Mouse (Mus musculus) G1E (cell line): ENCODE data around the gene Ccna2. TPM values are rescaled to one million over a fixed set of nuclear protein-coding genes. Genes with fewer than 3 reads are reported as not detected.

Experiments
- ATAC-seq: 2 replicates; pipeline ENCODE4 v1.8.0; 2016; ENCODE audit warnings: mild to moderate bottlenecking; ENCODE audit not compliant: insufficient number of reproducible peaks, poor library complexity, low FRiP score, severe bottlenecking; ENCODE audit errors: extremely low read depth
- DNase-seq: peaks from one replicate; pipeline ENCODE4 v3.0.0; 2012; ENCODE audit warnings: low spot score
- H3K27me3 ChIP-seq: 2 replicates; pipeline ENCODE4 v1.6.1; 2012; ENCODE audit warnings: mild to moderate bottlenecking, low read length, inconsistent platforms; ENCODE audit not compliant: insufficient read depth
- H3K36me3 ChIP-seq: replicated peaks from 2 replicates; pipeline ENCODE3; 2012; ENCODE audit warnings: mild to moderate bottlenecking, inconsistent platforms
- H3K4me1 ChIP-seq: 2 replicates; pipeline ENCODE4 v1.6.1; 2012; ENCODE audit warnings: low read depth, low read length, inconsistent platforms, mixed read lengths; ENCODE audit not compliant: insufficient read depth
- H3K4me3 ChIP-seq: 2 replicates; pipeline ENCODE4 v1.5.1; 2012; ENCODE audit warnings: low read depth, mild to moderate bottlenecking, inconsistent platforms, low read length, moderate library complexity, mixed read lengths
- H3K9me3 ChIP-seq: replicated peaks from 2 replicates; pipeline ENCODE4 v1.6.1; 2012; ENCODE audit warnings: inconsistent platforms
- CTCF ChIP-seq: IDR thresholded peaks from 2 replicates; pipeline ENCODE4 v1.5.1; 2012; ENCODE audit warnings: low read depth, low read length, inconsistent platforms, mixed read lengths
- GATA1 ChIP-seq: IDR thresholded peaks from 2 replicates; pipeline ENCODE4 v1.6.1; 2012; ENCODE audit warnings: borderline replicate concordance, low read length, inconsistent platforms, mixed read lengths
- GATA2 ChIP-seq: IDR thresholded peaks from 2 replicates; pipeline ENCODE4 v1.6.1; 2012; ENCODE audit warnings: low read depth, low read length, inconsistent platforms, borderline replicate concordance
- POLR2AphosphoS5 ChIP-seq: IDR thresholded peaks from 2 replicates; pipeline ENCODE4 v1.6.1; 2012; ENCODE audit warnings: low read depth, low read length, inconsistent platforms; ENCODE audit not compliant: insufficient replicate concordance
- TAL1 ChIP-seq: conservative IDR thresholded peaks from 2 replicates; pipeline ENCODE4 v1.6.1; 2012; ENCODE audit warnings: low read depth, low read length, inconsistent platforms, mixed read lengths
- polyA plus RNA-seq: library from polyadenylated mRNA; stranded (reverse); fragments of >175 nt; gene quantifications from 2 replicates; pipeline ENCODE4 v1.2.3, GENCODE M21; 2012
- total RNA-seq, 2 experiments: library from RNA; stranded (forward) in 1 of 2; stranded (reverse) in 1 of 2; fragments of 200-1000 nt in 1 of 2; fragments of >200 nt in 1 of 2; fragmentation: Nextera tagmentation in 1 of 2; gene quantifications; 2 replicates each; pipeline ENCODE4 v1.2.3; 2014 to 2017

The Ccna2 gene
- total and polyA plus RNA-seq, 3 experiments = 189 to 410 (median 238) TPM

DNA sequence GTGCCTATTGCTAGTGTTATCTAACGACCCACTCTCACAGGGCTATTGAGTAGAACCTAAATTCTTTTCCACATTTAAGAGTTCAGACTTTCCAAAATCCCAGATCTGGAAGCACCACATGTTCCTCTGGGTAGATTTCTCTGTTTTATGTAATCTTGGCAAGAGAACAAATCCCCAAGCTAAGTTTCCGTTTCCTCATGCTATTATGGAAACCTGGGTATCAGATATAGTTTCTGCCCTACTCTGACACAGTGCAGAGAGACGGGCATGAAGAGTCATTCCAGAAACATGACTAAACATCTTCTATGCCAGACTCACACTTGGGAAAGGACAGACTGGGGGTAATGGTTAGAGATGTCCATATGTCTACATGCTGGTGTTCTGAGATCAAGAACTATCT, 47.5 kb downstream of the Ccna2 start:
- no peaks in the 10 kb centered on the region for H3K9me3 ChIP-seq
- H3K4me1 ChIP-seq = no peaks in the 10 kb centered on the region
- ATAC-seq (no peak), DNase-seq (no peak)
- peaks cover 41% of the 10 kb centered on the region for H3K27me3 ChIP-seq
- TF ChIP-seq CTCF (no peak), GATA1 (no peak), GATA2 (no peak), TAL1 (no peak), POLR2AphosphoS5 (no peak)
- no peak overlapping the region for H3K4me3 ChIP-seq
- no peaks in the 10 kb centered on the region for H3K36me3 ChIP-seq

- H3K9me3 ChIP-seq = no peaks in the 10 kb centered on the region
- no peaks in the 10 kb centered on the region for H3K36me3 ChIP-seq
- ATAC-seq = no peak
- peaks cover 41% of the 10 kb centered on the region for H3K27me3 ChIP-seq
- DNase-seq = no peak
- TF ChIP-seq GATA2 = no peak
- no peak for TF ChIP-seq CTCF
- no peak for TF ChIP-seq TAL1
- TF ChIP-seq GATA1 = no peak
- TF ChIP-seq POLR2AphosphoS5 = no peak
- no peak overlapping the region for H3K4me3 ChIP-seq
- no peaks in the 10 kb centered on the region for H3K4me1 ChIP-seq
These were observed 49.8 kb downstream of the Ccna2 start for GRCm38 (mm10) chr3:36522137-36522536.

- DNase-seq (no peak), ATAC-seq (no peak)
- no peaks in the 10 kb centered on the region for H3K4me1 ChIP-seq
- no peaks in the 10 kb centered on the region for H3K36me3 ChIP-seq
- no peaks in the 10 kb centered on the region for H3K9me3 ChIP-seq
- TF ChIP-seq CTCF = no peak
- no peak for TF ChIP-seq GATA2
- TF ChIP-seq TAL1 = no peak
- TF ChIP-seq POLR2AphosphoS5 = no peak
- no peak for TF ChIP-seq GATA1
- H3K27me3 ChIP-seq = peaks cover 33% of the 10 kb centered on the region
- no peak within 1 kb of the TSS for H3K4me3 ChIP-seq
These were observed 50.6 kb downstream of the Ccna2 start, which contains the start of gene Gm11549 for GRCm38 (mm10) chr3:36521073-36522060. Gm11549 (minus strand) TSS chr3:36521813.

DNA sequence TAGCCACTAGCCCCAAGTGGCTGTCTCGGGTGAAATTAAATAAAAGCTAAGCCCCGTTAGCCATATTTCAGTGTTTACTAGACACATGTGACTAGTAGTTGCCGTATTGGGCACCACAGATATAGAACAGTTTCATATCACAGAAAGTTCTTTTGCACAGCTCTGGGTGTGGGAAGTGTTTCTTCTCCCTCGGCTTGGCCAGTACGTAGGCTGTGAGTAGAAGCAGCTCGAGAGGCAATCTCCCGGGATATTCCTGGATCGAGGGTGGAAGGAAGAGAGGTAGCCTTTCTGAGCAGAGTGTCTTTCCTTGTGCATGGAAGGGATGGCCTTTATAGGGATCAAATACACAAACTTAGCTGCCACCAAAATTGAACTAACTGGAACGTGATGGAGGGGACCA, 55.8 kb downstream of the Ccna2 start:
- ATAC-seq (no peak), DNase-seq (no peak)
- TF ChIP-seq CTCF = no peak
- no peak for TF ChIP-seq GATA1
- TF ChIP-seq TAL1 = no peak
- no peak for TF ChIP-seq POLR2AphosphoS5
- no peak for TF ChIP-seq GATA2
- peaks cover 15% of the 10 kb centered on the region for H3K27me3 ChIP-seq
- no peaks in the 10 kb centered on the region for H3K4me1 ChIP-seq
- no peaks in the 10 kb centered on the region for H3K9me3 ChIP-seq
- no peak overlapping the region for H3K4me3 ChIP-seq
- no peaks in the 10 kb centered on the region for H3K36me3 ChIP-seq

Other genes with a start within 250 kb of the Ccna2 start
- gene Anxa5, start 96.3 kb downstream of the Ccna2 start, total RNA-seq (2014; fragmentation: Nextera tagmentation) = 165 and 180 TPM in 2 replicates
- 175 TPM in 2 replicates for gene Anxa5, start 96.3 kb downstream of the Ccna2 start, total RNA-seq (2017)
- gene Anxa5, start 96.3 kb downstream of the Ccna2 start, polyA plus RNA-seq = 81.0 and 94.3 TPM in 2 replicates
- gene 1810062G17Rik, start 96.2 kb downstream of the Ccna2 start, total RNA-seq (2014; fragmentation: Nextera tagmentation) = not detected in 2 replicates
- 0.44 TPM in 1 of 2 replicates, not detected in the other for gene 1810062G17Rik, start 96.2 kb downstream of the Ccna2 start, total RNA-seq (2017)
- not detected in 2 replicates for gene 1810062G17Rik, start 96.2 kb downstream of the Ccna2 start, polyA plus RNA-seq
- gene Gm11549, start 50.3 kb downstream of the Ccna2 start, total RNA-seq (2014; fragmentation: Nextera tagmentation) = not detected in 2 replicates
- gene Gm11549, start 50.3 kb downstream of the Ccna2 start, total RNA-seq (2017) = 0.05 and 0.06 TPM in 2 replicates
- not detected in 2 replicates for gene Gm11549, start 50.3 kb downstream of the Ccna2 start, polyA plus RNA-seq
- gene Exosc9, start 19.5 kb downstream of the Ccna2 start, total RNA-seq (2014; fragmentation: Nextera tagmentation) = 40.9 and 44.6 TPM in 2 replicates
- 74.3 and 96.7 TPM in 2 replicates for gene Exosc9, start 19.5 kb downstream of the Ccna2 start, total RNA-seq (2017)
- 2.2 and 3.7 TPM in 2 replicates for gene Exosc9, start 19.5 kb downstream of the Ccna2 start, polyA plus RNA-seq
- 16.5 TPM in 2 replicates for gene Bbs7, start 41.3 kb upstream of the Ccna2 start, total RNA-seq (2014; fragmentation: Nextera tagmentation)
- 10.5 and 12.2 TPM in 2 replicates for gene Bbs7, start 41.3 kb upstream of the Ccna2 start, total RNA-seq (2017)
- 1.7 and 2.0 TPM in 2 replicates for gene Bbs7, start 41.3 kb upstream of the Ccna2 start, polyA plus RNA-seq
- not detected in 2 replicates for gene Trpc3, start 118.0 kb upstream of the Ccna2 start, total RNA-seq (2014; fragmentation: Nextera tagmentation)
- 0.06 and 0.11 TPM in 2 replicates for gene Trpc3, start 118.0 kb upstream of the Ccna2 start, total RNA-seq (2017)
- gene Trpc3, start 118.0 kb upstream of the Ccna2 start, polyA plus RNA-seq = not detected in 2 replicates